Mouse (Mus musculus) stomach, embryonic 16.5 days (tissue): ENCODE measurements around the gene Dyrk1a. TPM values are rescaled to one million over a fixed set of nuclear protein-coding genes. Genes with fewer than 3 reads are reported as not detected.

ENCODE experiments used
- ATAC-seq: fragments of 200-750 bp; cut with Nextera tagmentation; 2 replicates; pipeline ENCODE4 v1.8.0; 2017; ENCODE audit warnings: moderate number of reproducible peaks, moderate TSS enrichment; ENCODE audit not compliant: insufficient read depth, low FRiP score
- H3K27ac ChIP-seq: fragments of 300-500 bp; sonication (generic); 2 replicates; pipeline ENCODE4 v1.5.1; 2014; ENCODE audit warnings: low read length
- H3K27me3 ChIP-seq: fragments of 300-500 bp; sonication (generic); 2 replicates; pipeline ENCODE4 v1.6.1; 2014; ENCODE audit warnings: low read length, control low read depth, mixed read lengths; ENCODE audit not compliant: control insufficient read depth, insufficient read depth
- H3K36me3 ChIP-seq: fragments of 300-500 bp; sonication (generic); 2 replicates; pipeline ENCODE4 v1.6.1; 2014; ENCODE audit warnings: low read length; ENCODE audit not compliant: control insufficient read depth, insufficient read depth
- H3K4me1 ChIP-seq: fragments of 300-500 bp; sonication (generic); 2 replicates; pipeline ENCODE4 v1.6.1; 2014; ENCODE audit warnings: low read length, control low read depth, mixed read lengths; ENCODE audit not compliant: control insufficient read depth, insufficient read depth
- H3K4me2 ChIP-seq: fragments of 300-500 bp; sonication (generic); 2 replicates; pipeline ENCODE4 v1.6.1; 2014; ENCODE audit warnings: low read depth, low read length, mixed read lengths
- H3K4me3 ChIP-seq: fragments of 300-500 bp; sonication (generic); replicated peaks from 2 replicates; pipeline ENCODE4 v1.5.1; 2014; ENCODE audit warnings: mild to moderate bottlenecking, low read length
- H3K9ac ChIP-seq: fragments of 300-500 bp; sonication (generic); 2 replicates; pipeline ENCODE4 v1.6.1; 2014; ENCODE audit warnings: low read length
- H3K9me3 ChIP-seq: fragments of 300-500 bp; sonication (generic); replicated peaks from 2 replicates; pipeline ENCODE4 v1.6.1; 2016; ENCODE audit warnings: low read length, control low read depth; ENCODE audit not compliant: control insufficient read depth
- WGBS: fragments of 180-500 bp; shearing (Covaris S2); extraction: QIAGEN DNeasy Blood & Tissue Kit; methylation state at CpG from one replicate; pipeline ENCODE4 v1.1.7; 2014; 5-methylcytosine and 5-hydroxymethylcytosine counted together
- polyA plus RNA-seq: library from polyadenylated mRNA; unstranded; fragments of >200 nt; fragmentation: Nextera tagmentation; extraction: Ambion mirVana; gene quantifications from 2 replicates; pipeline ENCODE4 v1.2.1, GENCODE M21; 2015

Gene Dyrk1a
- polyA plus RNA-seq, 1 experiment from 2014 or later = 7.4 TPM

GRCm38 (mm10) chr16:94719488-94719887 is 149.7 kb downstream of the Dyrk1a start:
- Histone ChIP-seq H3K4me2 (no peak overlapping the region), H3K4me1 (0 out of 2 replicates have a peak, but pooled peaks cover under 1% of the 10 kb centered on the region), H3K36me3 (no peaks in the 10 kb centered on the region), H3K27ac (no peak overlapping the region), H3K27me3 (no peaks in the 10 kb centered on the region), H3K4me3 (no peak overlapping the region), H3K9ac (no peak overlapping the region), H3K9me3 (peaks cover 7% of the 10 kb centered on the region; the same call in 1 of the 2 replicates)
- ATAC-seq = no peak
- 70% methylated on average over 4 of the region's 4 CpGs for whole genome bisulfite sequencing

DNA sequence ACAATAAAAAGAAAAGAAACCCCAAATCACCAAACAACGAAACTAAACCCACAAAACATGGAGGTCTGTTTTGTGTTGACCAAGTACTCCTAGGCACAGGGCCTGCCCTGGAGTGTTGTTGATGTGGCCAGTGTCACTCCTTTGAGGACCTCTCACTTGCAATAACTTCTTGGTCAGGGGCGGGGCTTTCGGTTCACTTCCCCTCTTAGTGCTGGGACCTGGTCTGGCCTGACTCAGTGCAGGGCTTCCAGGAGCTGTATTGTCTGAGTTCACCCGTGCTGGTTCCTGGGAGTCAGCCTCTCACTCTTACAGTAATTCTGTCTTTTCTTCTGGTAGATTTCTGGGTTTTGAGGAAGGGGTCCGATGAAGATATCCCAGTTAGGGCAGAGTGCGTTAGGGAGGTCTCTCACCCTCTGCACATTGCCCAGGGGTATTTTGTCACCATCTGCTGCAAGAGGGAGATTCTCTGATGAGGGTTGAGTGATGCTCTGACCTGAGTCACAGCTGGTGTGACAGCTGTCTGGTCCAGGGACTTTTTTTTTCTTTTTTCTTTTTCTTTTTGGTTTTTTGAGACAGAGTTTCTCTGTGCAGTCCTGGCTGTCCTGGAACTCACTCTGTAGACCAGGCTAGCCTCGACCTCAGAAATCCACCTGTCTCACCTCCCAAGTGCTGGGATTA is 150.8 kb downstream of the Dyrk1a start:
- WGBS = 66% methylated on average over 7 of the region's 7 CpGs

GRCm38 (mm10) chr16:94721549-94722006 is 151.8 kb downstream of the Dyrk1a start:
- no peak for ATAC-seq
- Histone ChIP-seq H3K9me3 (peaks cover 3% of the 10 kb centered on the region; the same call in 1 of the 2 replicates), H3K4me1 (0 out of 2 replicates have a peak, but pooled peaks cover 5% of the 10 kb centered on the region), H3K4me3 (no peak overlapping the region), H3K27ac (no peak overlapping the region), H3K27me3 (no peaks in the 10 kb centered on the region), H3K36me3 (no peaks in the 10 kb centered on the region), H3K4me2 (no peak overlapping the region), H3K9ac (no peak overlapping the region)
- WGBS = 57% methylated on average over 10 of the region's 10 CpGs

More for the DNA sequence above, 150.8 kb downstream of the Dyrk1a start:
- Histone ChIP-seq H3K36me3 (no peaks in the 10 kb centered on the region), H3K9ac (no peak overlapping the region), H3K27me3 (no peaks in the 10 kb centered on the region), H3K4me1 (0 out of 2 replicates have a peak, but pooled peaks cover 5% of the 10 kb centered on the region), H3K4me2 (no peak overlapping the region), H3K27ac (no peak overlapping the region), H3K9me3 (peaks cover 7% of the 10 kb centered on the region; the same call in 1 of the 2 replicates), H3K4me3 (no peak overlapping the region)
- no peak for ATAC-seq

DNA sequence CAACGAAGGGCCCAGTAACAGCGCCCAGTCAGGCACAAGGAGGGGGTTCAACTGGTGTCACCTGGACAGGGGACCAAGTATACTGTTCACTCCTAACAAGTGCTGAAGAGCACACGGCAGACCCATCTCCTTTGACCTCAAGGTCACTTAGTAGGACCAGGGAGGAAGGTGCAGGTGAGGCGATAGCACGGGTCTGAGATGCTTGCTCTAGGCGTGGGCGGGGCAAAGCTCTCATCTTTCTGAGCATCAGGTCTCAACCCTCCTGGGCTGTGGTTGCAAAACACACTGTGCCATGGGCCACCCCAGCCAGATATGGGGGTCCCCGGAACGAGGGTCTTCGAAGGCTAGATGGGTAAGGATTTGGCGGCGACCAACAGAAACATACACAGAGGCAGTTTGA is 153.1 kb downstream of the Dyrk1a start:
- Histone ChIP-seq H3K9me3 (no peaks in the 10 kb centered on the region), H3K27me3 (no peaks in the 10 kb centered on the region), H3K4me3 (no peak overlapping the region), H3K27ac (no peak overlapping the region), H3K36me3 (no peaks in the 10 kb centered on the region; the same call in 1 of the 2 replicates), H3K4me2 (no peak overlapping the region), H3K4me1 (0 out of 2 replicates have a peak, but pooled peaks cover 5% of the 10 kb centered on the region), H3K9ac (no peak overlapping the region)
- no peak for ATAC-seq
- 73% methylated on average over 12 of the region's 12 CpGs for WGBS

GRCm38 (mm10) chr16:94724061-94724596 is 154.3 kb downstream of the Dyrk1a start:
- Histone ChIP-seq H3K36me3 (no peaks in the 10 kb centered on the region; the same call in 1 of the 2 replicates), H3K27ac (peak overlapping the region; percentile 42; the same call in 1 of the 2 replicates), H3K4me2 (peak overlapping the region; percentile 77), H3K4me1 (0 out of 2 replicates have a peak, but pooled peaks cover 5% of the 10 kb centered on the region), H3K4me3 (peak overlapping the region; percentile 59), H3K9ac (peak overlapping the region; percentile 67), H3K9me3 (0 out of 2 replicates have a peak, but pooled peaks cover under 1% of the 10 kb centered on the region), H3K27me3 (no peaks in the 10 kb centered on the region)
- WGBS = under 1% methylated on average over 23 of the region's 23 CpGs
- peak; percentile 90 for ATAC-seq

- Histone ChIP-seq H3K9me3 (0 out of 2 replicates have a peak, but pooled peaks cover 3% of the 10 kb centered on the region), H3K4me3 (peak overlapping the region; percentile 59), H3K9ac (peak overlapping the region; percentile 67), H3K4me2 (peak overlapping the region; percentile 77), H3K4me1 (0 out of 2 replicates have a peak, but pooled peaks cover 5% of the 10 kb centered on the region), H3K27me3 (no peaks in the 10 kb centered on the region), H3K36me3 (no peaks in the 10 kb centered on the region; the same call in 1 of the 2 replicates), H3K27ac (no peak overlapping the region)
- ATAC-seq = no peak
- WGBS = 3% methylated on average over 18 of the region's 18 CpGs
These were observed 155.0 kb downstream of the Dyrk1a start for GRCm38 (mm10) chr16:94724747-94725211.

DNA sequence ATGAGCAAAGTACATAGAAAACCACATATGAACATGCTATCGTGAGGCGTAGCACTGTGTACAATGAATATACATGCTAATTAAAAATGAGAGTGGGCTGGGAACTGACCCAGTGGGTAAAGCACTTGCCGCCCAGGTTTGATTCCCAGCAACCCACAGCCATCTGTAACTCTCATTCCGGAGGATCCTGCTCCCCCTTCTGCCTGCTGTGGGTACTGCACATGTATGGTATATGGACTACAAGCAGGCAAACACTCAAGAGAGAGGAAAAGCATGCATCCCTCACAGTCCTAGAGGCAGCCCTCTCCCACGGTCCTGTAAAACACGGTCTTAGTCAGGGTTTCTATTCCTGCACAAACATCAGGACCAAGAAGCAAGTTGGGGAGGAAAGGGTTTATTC is 159.4 kb downstream of the Dyrk1a start:
- WGBS = 88% methylated on average over 6 of the region's 6 CpGs
- Histone ChIP-seq H3K4me2 (no peak overlapping the region), H3K9me3 (0 out of 2 replicates have a peak, but pooled peaks cover 3% of the 10 kb centered on the region), H3K36me3 (no peaks in the 10 kb centered on the region; the same call in 1 of the 2 replicates), H3K4me3 (no peak overlapping the region), H3K27ac (no peak overlapping the region), H3K9ac (no peak overlapping the region), H3K27me3 (no peaks in the 10 kb centered on the region), H3K4me1 (0 out of 2 replicates have a peak, but pooled peaks cover 5% of the 10 kb centered on the region)
- ATAC-seq = no peak

GRCm38 (mm10) chr16:94731027-94731426 is 161.2 kb downstream of the Dyrk1a start:
- Histone ChIP-seq H3K9ac (no peak overlapping the region), H3K36me3 (no peaks in the 10 kb centered on the region; the same call in 1 of the 2 replicates), H3K4me2 (no peak overlapping the region), H3K4me3 (no peak overlapping the region), H3K27ac (no peak overlapping the region), H3K27me3 (no peaks in the 10 kb centered on the region), H3K4me1 (no peaks in the 10 kb centered on the region), H3K9me3 (0 out of 2 replicates have a peak, but pooled peaks cover 3% of the 10 kb centered on the region)
- ATAC-seq = no peak
- 51% methylated on average over 12 of the region's 12 CpGs for WGBS

- Histone ChIP-seq H3K27me3 (no peaks in the 10 kb centered on the region), H3K4me1 (no peaks in the 10 kb centered on the region), H3K4me2 (no peak overlapping the region), H3K9ac (no peak overlapping the region), H3K9me3 (no peaks in the 10 kb centered on the region), H3K36me3 (no peaks in the 10 kb centered on the region), H3K27ac (no peak overlapping the region), H3K4me3 (no peak overlapping the region)
- no peak for ATAC-seq
- 60% methylated on average over 3 of the region's 3 CpGs for WGBS
These were observed 165.7 kb downstream of the Dyrk1a start for GRCm38 (mm10) chr16:94735472-94735871.
